Mouse (Mus musculus): Measurements from ENCODE around the gene Ptges.

DNA sequence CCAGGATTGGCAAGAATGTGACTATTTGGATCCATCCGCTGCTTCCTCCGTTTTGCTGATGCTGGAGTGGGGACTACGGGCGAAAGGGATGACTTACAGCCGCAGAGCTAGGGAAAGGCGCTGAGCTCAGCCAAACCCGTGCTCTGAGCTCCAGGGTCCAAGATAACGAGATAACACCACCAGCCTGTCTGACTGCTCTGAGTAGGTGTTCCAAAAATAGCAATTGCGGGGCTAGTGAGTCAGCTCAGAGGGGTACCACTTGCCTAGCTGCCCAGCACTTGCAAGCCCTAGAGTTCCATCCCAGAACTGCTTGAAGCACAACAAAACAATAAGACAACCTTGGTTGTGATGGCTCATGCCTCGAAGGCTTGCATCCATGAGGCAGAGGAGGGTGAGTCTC is 87.0 kb downstream of the Ptges start:
- TF ChIP-seq CTCF (IDR thresholded peaks at IDR 0.05; ENCODE audit: low read depth, low read length), result no peak
- TF ChIP-seq TAL1 (conservative IDR thresholded peaks at IDR 0.05; ENCODE audit: low read depth, low read length), result no peak
- no peak for TF ChIP-seq GATA1 (IDR thresholded peaks at IDR 0.05; ENCODE audit: borderline replicate concordance, low read length)
- TF ChIP-seq POLR2AphosphoS5 (IDR thresholded peaks at IDR 0.05; ENCODE audit: insufficient replicate concordance, low read depth, low read length), result no peak
